Mouse (Mus musculus): Measurements from ENCODE around the gene Trim13. TPM values are rescaled to one million over a fixed set of nuclear protein-coding genes. Genes with fewer than 3 reads are reported as not detected.
"Not testable (repeated sequence)": the region's sequence is repeated elsewhere in the genome, so short reads cannot be mapped to it uniquely, and the experiment has no call there.

Trim13 gene
- total RNA-seq (2021) = 10 to 100 TPM; 14.5 to 18.6 TPM
- long read RNA-seq, transcript Trim13-201 (3 exons, 1,550 nt) = major isoform, 9 of 15 reads
- long read RNA-seq, partial matches to known transcripts = 5 of 15 reads
- long read RNA-seq, other reads (novel, unspliced or antisense) = 1 of 15 reads

GRCm38 (mm10) chr14:61597968-61598367, at the start of gene Trim13:
Gene Trim13, plus strand, starts transcription at chr14:61598247.
- no peak for DNase-seq (ENCODE audit: low spot score in 2 of 2)

GRCm38 (mm10) chr14:61548614-61549013, 49.4 kb upstream of the Trim13 start:
- DNase-seq (ENCODE audit: low spot score in 2 of 2) = no peak

GRCm38 (mm10) chr14:61555931-61556288, 42.1 kb upstream of the Trim13 start:
- DNase-seq (ENCODE audit: low spot score in 2 of 2) = no peak

- peak; percentile 98 for DNase-seq (ENCODE audit: low spot score in 2 of 2)
Measured at GRCm38 (mm10) chr14:61556289-61557147, 41.5 kb upstream of the Trim13 start, which contains the start of gene Spryd7. Gene Spryd7, minus strand, starts transcription at chr14:61556886.

- no peak for DNase-seq (ENCODE audit: low spot score in 2 of 2)
Measured at GRCm38 (mm10) chr14:61558901-61559300, 39.1 kb upstream of the Trim13 start.

GRCm38 (mm10) chr14:61559856-61560255, 38.2 kb upstream of the Trim13 start:
- DNase-seq (ENCODE audit: low spot score in 2 of 2) = no peak

- not testable (repeated sequence) for DNase-seq (ENCODE audit: low spot score in 2 of 2)
Measured at GRCm38 (mm10) chr14:61566211-61566610, 31.8 kb upstream of the Trim13 start.

- no peak for DNase-seq (ENCODE audit: low spot score in 2 of 2)
Measured at GRCm38 (mm10) chr14:61569344-61569743, 28.7 kb upstream of the Trim13 start.

- DNase-seq (ENCODE audit: low spot score in 2 of 2) = peak; percentile 90 to 93
Measured at GRCm38 (mm10) chr14:61571366-61571765, 26.7 kb upstream of the Trim13 start.

- DNase-seq (ENCODE audit: low spot score in 2 of 2) = no peak
Measured at GRCm38 (mm10) chr14:61572131-61572530, 25.9 kb upstream of the Trim13 start.

- DNase-seq (ENCODE audit: low spot score in 2 of 2) = no peak
Measured at GRCm38 (mm10) chr14:61575066-61575465, 23.0 kb upstream of the Trim13 start.

- DNase-seq (ENCODE audit: low spot score in 2 of 2) = no peak
Measured at GRCm38 (mm10) chr14:61575941-61576340, 22.1 kb upstream of the Trim13 start.

- no peak for DNase-seq (ENCODE audit: low spot score in 2 of 2)
Measured at GRCm38 (mm10) chr14:61589288-61590065, 8.6 kb upstream of the Trim13 start.

- no peak for DNase-seq (ENCODE audit: low spot score in 2 of 2)
Measured at GRCm38 (mm10) chr14:61596719-61597426, 1.2 kb upstream of the Trim13 start.

GRCm38 (mm10) chr14:61599057-61599806, 1.2 kb downstream of the Trim13 start:
- DNase-seq (ENCODE audit: low spot score in 2 of 2) = peak; percentile 85 to 90

- no peak for DNase-seq (ENCODE audit: low spot score in 2 of 2)
Measured at GRCm38 (mm10) chr14:61601348-61601747, 3.3 kb downstream of the Trim13 start.

- no peak for DNase-seq (ENCODE audit: low spot score in 2 of 2)
Measured at GRCm38 (mm10) chr14:61603069-61603755, 5.2 kb downstream of the Trim13 start.

GRCm38 (mm10) chr14:61604081-61604480, 6.0 kb downstream of the Trim13 start:
- no peak for DNase-seq (ENCODE audit: low spot score in 2 of 2)

- DNase-seq (ENCODE audit: low spot score in 2 of 2) = not testable (repeated sequence)
Measured at GRCm38 (mm10) chr14:61606088-61606487, 8.0 kb downstream of the Trim13 start.

GRCm38 (mm10) chr14:61607157-61607556, 9.1 kb downstream of the Trim13 start, which contains the start of gene Kcnrg:
Gene Kcnrg, plus strand, starts transcription at chr14:61607457.
- no peak for DNase-seq (ENCODE audit: low spot score in 2 of 2)
